Mouse (Mus musculus) left cerebral cortex, postnatal 25 days (tissue): ENCODE results near the gene Rmnd5b. TPM values are rescaled to one million over a fixed set of nuclear protein-coding genes. Genes with fewer than 3 reads are reported as not detected.

Experiments used
- DNase-seq, 2 experiments: peaks; one replicate each; pipeline ENCODE4 v3.0.0; 2022; ENCODE audit warnings: low spot score in 2 of 2, mixed read lengths in 1 of 2
- intact Hi-C: fragments of 180-260 bp; cut with DNase I; formaldehyde crosslinking; loops from one replicate; pipeline ENCODE4 v1.15.1; 2025
- total RNA-seq, 2 experiments: library from RNA; stranded (reverse); gene quantifications; 2 replicates each; pipeline ENCODE4 v1.2.3; 2021

Gene Rmnd5b
- total RNA-seq, 2 experiments from 2014 or later: 55.0 to 60.7 TPM

- intact Hi-C loops: no loop called here
- DNase-seq: no peak
These were observed 59.2 kb downstream of the Rmnd5b start for GRCm38 (mm10) chr11:51576454-51576853.

Other genes with a start within 250 kb of the Rmnd5b start
- 1 to 10 TPM; 5.7 to 8.4 TPM for gene Phykpl, start 51.1 kb downstream of the Rmnd5b start, total RNA-seq
- gene Hnrnpab, start 29.0 kb downstream of the Rmnd5b start, total RNA-seq: 100 to 1,000 TPM; 116 to 129 TPM
- 10 to 100 TPM; 39.3 to 47.6 TPM for gene Nhp2, start 16.2 kb downstream of the Rmnd5b start, total RNA-seq
- gene N4bp3, start 14.9 kb upstream of the Rmnd5b start, total RNA-seq: 10 to 100 TPM in 1 of 2 experiments, 1 to 10 TPM in 1; 10.0 to 10.8 TPM
- 1 to 10 TPM; 1.1 to 1.7 TPM for gene D930048N14Rik, start 15.1 kb upstream of the Rmnd5b start, total RNA-seq
- gene 0610009B22Rik, start 53.0 kb upstream of the Rmnd5b start, total RNA-seq: 10 to 100 TPM; 34.3 to 35.3 TPM
- gene Sec24a, start 127.7 kb upstream of the Rmnd5b start, total RNA-seq: 10 to 100 TPM; 16.4 to 21.3 TPM
- 10 to 100 TPM; 68.3 to 70.1 TPM for gene Sar1b, start 127.8 kb upstream of the Rmnd5b start, total RNA-seq
- 10 to 100 TPM; 28.7 to 34.5 TPM for gene Jade2, start 221.8 kb upstream of the Rmnd5b start, total RNA-seq